Mouse (Mus musculus) stomach, embryonic 16.5 days (tissue): ENCODE data around the gene 9130019O22Rik. TPM values are rescaled to one million over a fixed set of nuclear protein-coding genes. Genes with fewer than 3 reads are reported as not detected.
"Not testable (repeated sequence)": the region's sequence is repeated elsewhere in the genome, so short reads cannot be mapped to it uniquely, and the experiment has no call there.

Experiments used
- ATAC-seq: fragments of 200-750 bp; cut with Nextera tagmentation; 2 replicates; pipeline ENCODE4 v1.8.0; 2017; ENCODE audit warnings: moderate number of reproducible peaks, moderate TSS enrichment; ENCODE audit not compliant: insufficient read depth, low FRiP score
- H3K27ac ChIP-seq: fragments of 300-500 bp; sonication (generic); 2 replicates; pipeline ENCODE4 v1.5.1; 2014; ENCODE audit warnings: low read length
- H3K27me3 ChIP-seq: fragments of 300-500 bp; sonication (generic); 2 replicates; pipeline ENCODE4 v1.6.1; 2014; ENCODE audit warnings: low read length, control low read depth, mixed read lengths; ENCODE audit not compliant: control insufficient read depth, insufficient read depth
- H3K36me3 ChIP-seq: fragments of 300-500 bp; sonication (generic); 2 replicates; pipeline ENCODE4 v1.6.1; 2014; ENCODE audit warnings: low read length; ENCODE audit not compliant: control insufficient read depth, insufficient read depth
- H3K4me1 ChIP-seq: fragments of 300-500 bp; sonication (generic); 2 replicates; pipeline ENCODE4 v1.6.1; 2014; ENCODE audit warnings: low read length, control low read depth, mixed read lengths; ENCODE audit not compliant: control insufficient read depth, insufficient read depth
- H3K4me2 ChIP-seq: fragments of 300-500 bp; sonication (generic); 2 replicates; pipeline ENCODE4 v1.6.1; 2014; ENCODE audit warnings: low read depth, low read length, mixed read lengths
- H3K4me3 ChIP-seq: fragments of 300-500 bp; sonication (generic); replicated peaks from 2 replicates; pipeline ENCODE4 v1.5.1; 2014; ENCODE audit warnings: mild to moderate bottlenecking, low read length
- H3K9ac ChIP-seq: fragments of 300-500 bp; sonication (generic); 2 replicates; pipeline ENCODE4 v1.6.1; 2014; ENCODE audit warnings: low read length
- H3K9me3 ChIP-seq: fragments of 300-500 bp; sonication (generic); replicated peaks from 2 replicates; pipeline ENCODE4 v1.6.1; 2016; ENCODE audit warnings: low read length, control low read depth; ENCODE audit not compliant: control insufficient read depth
- WGBS: fragments of 180-500 bp; shearing (Covaris S2); extraction: QIAGEN DNeasy Blood & Tissue Kit; methylation state at CpG from one replicate; pipeline ENCODE4 v1.1.7; 2014; 5-methylcytosine and 5-hydroxymethylcytosine counted together
- polyA plus RNA-seq: library from polyadenylated mRNA; unstranded; fragments of >200 nt; fragmentation: Nextera tagmentation; extraction: Ambion mirVana; gene quantifications from 2 replicates; pipeline ENCODE4 v1.2.1, GENCODE M21; 2015

9130019O22Rik gene
- polyA plus RNA-seq, 1 experiment from 2014 or later = 6.2 TPM

GRCm38 (mm10) chr7:127390306-127390705 is 3.3 kb upstream of the 9130019O22Rik start:
- no peak for ATAC-seq
- 79% methylated on average over 7 of the region's 7 CpGs for WGBS

DNA sequence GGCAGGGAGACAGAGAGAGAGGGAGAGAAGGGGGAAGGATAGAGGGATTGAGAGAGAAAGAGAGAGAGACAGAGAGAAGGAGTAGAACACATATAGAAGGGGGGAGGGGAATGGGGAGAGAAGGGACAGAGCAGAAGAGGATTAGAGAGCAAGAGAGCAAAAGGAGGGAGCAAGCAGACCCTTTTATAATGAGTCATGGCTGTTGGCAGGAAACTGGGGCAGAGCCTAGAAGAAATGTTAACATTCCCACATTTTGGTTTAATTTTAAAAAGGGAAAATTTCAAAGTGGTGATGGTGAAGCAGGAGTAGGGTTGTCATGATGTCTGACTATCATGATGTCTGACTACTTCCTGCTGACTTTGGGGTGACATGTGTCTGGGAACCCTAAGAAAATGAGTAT is 1.2 kb upstream of the 9130019O22Rik start:
- H3K27me3 ChIP-seq, H3K9ac ChIP-seq, H3K4me1 ChIP-seq, H3K4me3 ChIP-seq, H3K4me2 ChIP-seq, ATAC-seq, H3K9me3 ChIP-seq, H3K27ac ChIP-seq: not testable (repeated sequence)
- H3K36me3 ChIP-seq = peaks cover 13% of the 10 kb centered on the region

More at GRCm38 (mm10) chr7:127390306-127390705, 3.3 kb upstream of the 9130019O22Rik start:
- Histone ChIP-seq H3K4me2 (no peak overlapping the region), H3K36me3 (peaks cover 5% of the 10 kb centered on the region; the same call in 1 of the 2 replicates), H3K9me3 (no peaks in the 10 kb centered on the region), H3K9ac (no peak overlapping the region), H3K27ac (no peak overlapping the region), H3K4me3 (no peak overlapping the region), H3K4me1 (peaks cover 10% of the 10 kb centered on the region), H3K27me3 (no peaks in the 10 kb centered on the region)

DNA sequence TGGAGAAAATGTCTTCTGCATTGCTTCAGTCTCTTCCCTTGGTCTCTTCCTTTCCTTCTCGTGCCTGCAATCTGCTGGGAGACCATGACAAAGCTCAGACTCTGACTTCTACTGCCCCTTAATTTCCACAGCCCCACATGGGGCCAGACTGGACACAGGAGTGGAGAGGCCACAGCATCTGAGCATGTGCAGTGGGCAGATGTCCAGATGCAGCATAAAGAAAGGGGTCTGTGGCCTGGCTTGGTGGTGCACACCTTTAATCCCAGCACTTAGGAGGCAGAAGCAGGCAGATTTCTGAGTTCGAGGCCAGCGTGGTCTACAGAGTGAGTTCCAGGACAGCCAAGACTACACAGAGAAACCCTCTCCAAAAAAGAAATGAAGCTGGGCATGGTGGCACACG is 1.4 kb downstream of the 9130019O22Rik start:
- H3K9me3 ChIP-seq, H3K27me3 ChIP-seq, ATAC-seq, H3K27ac ChIP-seq, H3K4me1 ChIP-seq, H3K4me2 ChIP-seq, H3K9ac ChIP-seq, H3K4me3 ChIP-seq, H3K36me3 ChIP-seq: not testable (repeated sequence)
- 94% methylated on average over 4 of the region's 4 CpGs for WGBS

GRCm38 (mm10) chr7:127378310-127378921 is 8.6 kb downstream of the 9130019O22Rik start:
- Histone ChIP-seq H3K4me2 (no peak overlapping the region), H3K9me3 (no peaks in the 10 kb centered on the region; the same call in 1 of the 2 replicates), H3K4me1 (no peaks in the 10 kb centered on the region), H3K4me3 (no peak overlapping the region), H3K9ac (no peak overlapping the region), H3K36me3 (peaks cover 7% of the 10 kb centered on the region; the same call in 1 of the 2 replicates), H3K27ac (no peak overlapping the region), H3K27me3 (no peaks in the 10 kb centered on the region)
- WGBS = 58% methylated on average over 6 of the region's 6 CpGs
- ATAC-seq = no peak

- not testable (repeated sequence) for H3K27me3 ChIP-seq, H3K9me3 ChIP-seq, H3K4me1 ChIP-seq, H3K36me3 ChIP-seq
- H3K4me2 ChIP-seq = peak within 1 kb of the TSS; percentile 60
- H3K9ac ChIP-seq = peak within 1 kb of the TSS; percentile 83
- H3K27ac ChIP-seq = peak within 1 kb of the TSS; percentile 81
- peak within 1 kb of the TSS; percentile 67 for H3K4me3 ChIP-seq
- ATAC-seq = peak; percentile 95
- WGBS = under 1% methylated on average over 49 of the region's 49 CpGs
Observed at GRCm38 (mm10) chr7:127375271-127376245, 11.4 kb downstream of the 9130019O22Rik start, which contains the start of gene Zfp747. Gene Zfp747 (minus strand): TSS chr7:127376050.

DNA sequence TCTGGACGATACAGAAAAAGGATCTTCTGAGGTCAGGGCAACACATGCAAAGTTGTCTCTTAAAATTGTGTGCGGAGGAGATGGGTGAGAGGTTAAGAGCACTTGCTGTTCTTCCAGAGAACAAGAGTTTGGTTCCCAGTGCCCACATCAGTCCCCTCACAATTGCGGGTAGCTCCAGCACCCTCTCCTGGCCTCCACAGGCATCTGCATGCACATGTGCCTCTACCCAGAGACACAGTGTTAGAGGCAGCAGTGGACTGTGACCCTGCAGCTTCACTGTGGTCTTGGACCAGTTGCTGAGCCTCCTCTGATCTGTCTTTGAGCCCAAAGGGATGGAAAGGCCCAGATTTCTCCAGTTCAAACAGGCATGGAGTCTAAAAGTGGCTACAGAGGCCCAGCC is 15.1 kb downstream of the 9130019O22Rik start:
- H3K4me2 ChIP-seq, H3K27me3 ChIP-seq, H3K36me3 ChIP-seq, H3K9me3 ChIP-seq, H3K4me1 ChIP-seq, H3K9ac ChIP-seq, H3K4me3 ChIP-seq, ATAC-seq, H3K27ac ChIP-seq: not testable (repeated sequence)
- WGBS = 87% methylated on average over 3 of the region's 3 CpGs

DNA sequence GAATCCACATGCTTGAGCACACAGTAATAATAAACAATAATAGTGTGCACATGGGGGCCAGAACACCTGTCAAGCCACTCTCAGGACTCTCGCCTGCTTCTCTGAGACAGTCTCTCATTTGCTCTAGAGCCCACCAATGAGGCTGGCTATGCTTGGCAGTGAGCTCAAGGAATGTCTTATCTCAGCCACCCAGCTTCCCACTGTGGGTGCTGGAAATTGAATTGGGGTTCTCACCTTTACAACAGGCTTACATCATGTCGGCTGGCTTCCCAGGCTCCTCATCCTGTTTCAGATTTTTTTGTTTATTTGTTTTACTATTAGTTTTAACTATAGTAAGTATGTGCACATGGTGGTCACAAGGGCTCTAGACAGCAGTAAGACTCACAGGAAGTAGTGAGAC is 15.8 kb downstream of the 9130019O22Rik start:
- no peak overlapping the region for H3K4me3 ChIP-seq
- peaks cover 9% of the 10 kb centered on the region; the same call in 1 of the 2 replicates for H3K36me3 ChIP-seq
- H3K4me2 ChIP-seq = no peak overlapping the region
- 69% methylated on average over 2 of the region's 2 CpGs for WGBS
- no peak for ATAC-seq
- H3K27me3 ChIP-seq = no peaks in the 10 kb centered on the region
- H3K9me3 ChIP-seq = no peaks in the 10 kb centered on the region; the same call in 1 of the 2 replicates
- no peaks in the 10 kb centered on the region for H3K4me1 ChIP-seq
- no peak overlapping the region for H3K27ac ChIP-seq
- no peak overlapping the region for H3K9ac ChIP-seq

DNA sequence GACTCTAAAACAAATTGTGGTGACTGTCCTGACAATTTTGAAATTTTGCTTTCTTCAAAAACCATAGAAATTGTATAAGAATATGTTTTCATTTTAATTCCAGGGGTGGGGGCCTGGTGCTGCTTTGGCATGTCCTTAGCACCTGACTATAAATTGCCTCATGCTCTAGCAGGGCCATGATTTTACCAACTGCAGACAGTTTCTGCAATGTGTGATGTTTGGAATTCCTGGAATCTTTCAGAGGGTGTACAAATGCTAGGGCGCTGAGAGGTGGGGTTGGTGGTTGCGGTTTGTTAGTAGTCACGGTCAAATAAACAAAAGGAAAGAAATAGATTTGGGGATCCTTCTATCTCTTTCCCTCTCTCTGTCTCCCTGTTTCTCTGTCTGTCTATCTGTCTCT is 20.7 kb downstream of the 9130019O22Rik start:
- ATAC-seq = no peak
- WGBS = 77% methylated on average over 3 of the region's 3 CpGs
- Histone ChIP-seq H3K36me3 (no peaks in the 10 kb centered on the region), H3K27ac (no peak overlapping the region), H3K4me2 (no peak overlapping the region), H3K27me3 (0 out of 2 replicates have a peak, but pooled peaks cover 2% of the 10 kb centered on the region), H3K9me3 (no peaks in the 10 kb centered on the region), H3K9ac (no peak overlapping the region), H3K4me3 (no peak overlapping the region), H3K4me1 (no peaks in the 10 kb centered on the region; the same call in 1 of the 2 replicates)

GRCm38 (mm10) chr7:127364166-127364565 is 22.8 kb downstream of the 9130019O22Rik start:
- 63% methylated on average over 4 of the region's 4 CpGs for WGBS
- Histone ChIP-seq H3K9me3 (no peaks in the 10 kb centered on the region), H3K27ac (no peak overlapping the region), H3K4me3 (peak overlapping the region; percentile 36), H3K4me2 (peak overlapping the region; percentile 56), H3K9ac (no peak overlapping the region), H3K4me1 (no peaks in the 10 kb centered on the region; the same call in 1 of the 2 replicates), H3K27me3 (0 out of 2 replicates have a peak, but pooled peaks cover 2% of the 10 kb centered on the region), H3K36me3 (no peaks in the 10 kb centered on the region)
- no peak for ATAC-seq
